Mouse (Mus musculus) CH12.LX (cell line): ENCODE data around the gene Cep41. TPM values are rescaled to one million over a fixed set of nuclear protein-coding genes. Genes with fewer than 3 reads are reported as not detected.

Source experiments
- DNase-seq: peaks from one replicate; pipeline ENCODE4 v3.0.0-alpha.2; 2013; ENCODE audit errors: extremely low read depth
- H3K27ac ChIP-seq: 2 replicates; pipeline ENCODE4 v1.5.1; 2012; ENCODE audit warnings: low read depth, mild to moderate bottlenecking, control low read depth, moderate library complexity; ENCODE audit not compliant: insufficient read depth
- H3K27me3 ChIP-seq: replicated peaks from 2 replicates; pipeline ENCODE3; 2012; ENCODE audit warnings: inconsistent platforms
- H3K36me3 ChIP-seq, 2 experiments: replicated peaks in 1 of 2; 2 replicates each; pipeline versions ENCODE3 to v1.6.1; 2012; ENCODE audit warnings: inconsistent platforms in 1 of 2, low read length in 1 of 2, mild to moderate bottlenecking in 1 of 2, mixed read lengths in 1 of 2, moderate library complexity in 1 of 2; ENCODE audit not compliant: control insufficient read depth in 1 of 2, insufficient read depth in 1 of 2
- H3K4me1 ChIP-seq, 2 experiments: 2 replicates each; pipeline ENCODE4 v1.6.1; 2012; ENCODE audit warnings: inconsistent platforms in 1 of 2, moderate library complexity in 1 of 2; ENCODE audit not compliant: insufficient read depth in 2 of 2, control insufficient read depth in 1 of 2
- H3K4me2 ChIP-seq: 2 replicates; pipeline ENCODE4 v1.6.1; 2012; ENCODE audit warnings: low read depth, mild to moderate bottlenecking, control low read depth; ENCODE audit not compliant: poor library complexity, insufficient read depth, severe bottlenecking
- H3K4me3 ChIP-seq, 3 experiments: fragments of 150-350 bp in 1 of 3; sonication (generic) in 1 of 3; replicated peaks in 1 of 3; 2 replicates each; pipeline versions ENCODE3 to v1.5.1; 2011 to 2012; ENCODE audit warnings: low read depth in 2 of 3, low read length in 2 of 3, mild to moderate bottlenecking in 2 of 3, moderate library complexity in 2 of 3, control low read depth in 1 of 3, improper control_type of control experiment in 1 of 3, inconsistent platforms in 1 of 3, mixed read lengths in 1 of 3; ENCODE audit not compliant: poor library complexity in 1 of 3
- H3K79me2 ChIP-seq: replicated peaks from 2 replicates; pipeline ENCODE4 v1.6.1; 2012; ENCODE audit warnings: mild to moderate bottlenecking, moderate library complexity; ENCODE audit not compliant: control insufficient read depth, poor library complexity, insufficient read depth, severe bottlenecking; ENCODE audit errors: extremely low read depth
- H3K9ac ChIP-seq: 2 replicates; pipeline ENCODE4 v1.6.1; 2012; ENCODE audit warnings: low read depth, mild to moderate bottlenecking, control low read depth, moderate library complexity; ENCODE audit not compliant: insufficient read depth
- H3K9me3 ChIP-seq: replicated peaks from 2 replicates; pipeline ENCODE3; 2012; ENCODE audit warnings: low read length, inconsistent platforms, mixed read lengths
- BHLHE40 ChIP-seq: IDR thresholded peaks from 2 replicates; pipeline ENCODE4 v1.6.1; 2011; ENCODE audit warnings: mild to moderate bottlenecking, low read depth, low read length, improper control_type of control experiment
- E2F4 ChIP-seq: IDR thresholded peaks from 2 replicates; pipeline ENCODE4 v1.6.1; 2011; ENCODE audit warnings: low read depth, low read length, improper control_type of control experiment; ENCODE audit not compliant: insufficient replicate concordance
- ELF1 ChIP-seq: IDR thresholded peaks from 2 replicates; pipeline ENCODE4 v1.6.1; 2014; ENCODE audit warnings: low read depth, mild to moderate bottlenecking, inconsistent platforms, low read length, improper control_type of control experiment
- EP300 ChIP-seq: IDR thresholded peaks from 2 replicates; pipeline ENCODE4 v1.6.1; 2011; ENCODE audit warnings: low read length, improper control_type of control experiment
- ETS1 ChIP-seq: conservative IDR thresholded peaks from 2 replicates; pipeline ENCODE4 v1.6.1; 2012; ENCODE audit warnings: low read depth, mild to moderate bottlenecking, inconsistent platforms, low read length, improper control_type of control experiment, moderate library complexity
- JUND ChIP-seq: conservative IDR thresholded peaks from 2 replicates; pipeline ENCODE4 v1.6.1; 2011; ENCODE audit warnings: low read depth, low read length, improper control_type of control experiment
- KAT2A ChIP-seq: IDR thresholded peaks from 2 replicates; pipeline ENCODE4 v1.6.1; 2012; ENCODE audit warnings: low read length, improper control_type of control experiment, inconsistent platforms; ENCODE audit not compliant: insufficient replicate concordance
- MAFK ChIP-seq: IDR thresholded peaks from 2 replicates; pipeline ENCODE4 v1.6.1; 2011; ENCODE audit warnings: low read length, improper control_type of control experiment; ENCODE audit not compliant: insufficient replicate concordance
- MAX ChIP-seq: IDR thresholded peaks from 2 replicates; pipeline ENCODE4 v1.6.1; 2011; ENCODE audit warnings: low read length, improper control_type of control experiment
- MEF2A ChIP-seq: IDR thresholded peaks from 2 replicates; pipeline ENCODE4 v1.6.1; 2014; ENCODE audit warnings: low read depth, mild to moderate bottlenecking, inconsistent platforms, low read length, improper control_type of control experiment, borderline replicate concordance
- MYC ChIP-seq: IDR thresholded peaks from 2 replicates; pipeline ENCODE4 v1.6.1; 2011; ENCODE audit warnings: low read depth, mild to moderate bottlenecking, improper control_type of control experiment, low read length
- PAX5 ChIP-seq: IDR thresholded peaks from 2 replicates; pipeline ENCODE4 v1.6.1; 2012; ENCODE audit warnings: low read length, inconsistent platforms, mixed read lengths
- POLR2A ChIP-seq: IDR thresholded peaks from 2 replicates; pipeline ENCODE4 v1.6.1; 2011; ENCODE audit warnings: low read depth, mild to moderate bottlenecking, improper control_type of control experiment, low read length
- RAD21 ChIP-seq: IDR thresholded peaks from 2 replicates; pipeline ENCODE4 v1.6.1; 2011; ENCODE audit warnings: low read depth, mild to moderate bottlenecking, low read length, improper control_type of control experiment, moderate library complexity
- RCOR1 ChIP-seq: conservative IDR thresholded peaks from 2 replicates; pipeline ENCODE4 v1.6.1; 2012; ENCODE audit warnings: low read depth, mild to moderate bottlenecking, inconsistent platforms, low read length, improper control_type of control experiment
- SIN3A ChIP-seq: IDR thresholded peaks from 2 replicates; pipeline ENCODE4 v1.6.1; 2012; ENCODE audit warnings: low read length, improper control_type of control experiment, inconsistent platforms
- TBP ChIP-seq: conservative IDR thresholded peaks from 2 replicates; pipeline ENCODE4 v1.6.1; 2011; ENCODE audit warnings: low read depth, low read length, improper control_type of control experiment
- TCF12 ChIP-seq: IDR thresholded peaks from 2 replicates; pipeline ENCODE4 v1.6.1; 2014; ENCODE audit warnings: low read depth, mild to moderate bottlenecking, inconsistent platforms, low read length, improper control_type of control experiment
- UBTF ChIP-seq: IDR thresholded peaks from 2 replicates; pipeline ENCODE4 v1.6.1; 2012; ENCODE audit warnings: low read depth, mild to moderate bottlenecking, inconsistent platforms, low read length, improper control_type of control experiment, moderate library complexity
- USF1 ChIP-seq: IDR thresholded peaks from 2 replicates; pipeline ENCODE4 v1.6.1; 2014; ENCODE audit warnings: low read depth, mild to moderate bottlenecking, inconsistent platforms, low read length, improper control_type of control experiment
- ZC3H11A ChIP-seq: IDR thresholded peaks from 2 replicates; pipeline ENCODE4 v1.6.1; 2012; ENCODE audit warnings: low read depth, mild to moderate bottlenecking, inconsistent platforms, low read length, improper control_type of control experiment
- ZKSCAN1 ChIP-seq: IDR thresholded peaks from 2 replicates; pipeline ENCODE4 v1.6.1; 2012; ENCODE audit warnings: low read depth, inconsistent platforms, low read length, improper control_type of control experiment, borderline replicate concordance
- ZMIZ1 ChIP-seq: IDR thresholded peaks from 2 replicates; pipeline ENCODE4 v1.6.1; 2012; ENCODE audit warnings: low read depth, mild to moderate bottlenecking, inconsistent platforms, low read length, improper control_type of control experiment
- ZNF384 ChIP-seq: IDR thresholded peaks from 2 replicates; pipeline ENCODE4 v1.6.1; 2012; ENCODE audit warnings: low read depth, low read length, improper control_type of control experiment, inconsistent platforms
- dilution Hi-C: fragments of 300-500 bp; cut with MboI; formaldehyde crosslinking; loops from 2 replicates; pipeline ENCODE4 v1.14.3; 2020; ENCODE audit warnings: low sequenced_read_pairs; ENCODE audit not compliant: extremely low pct_unique_long_range_greater_than_20kb, extremely low pct_ligation_motif_present
- in situ Hi-C: fragments of 300-500 bp; cut with MboI; formaldehyde crosslinking; loops from 3 replicates; pipeline ENCODE4 v1.14.3; 2019; ENCODE audit warnings: low sequenced_read_pairs, low pct_ligation_motif_present, low pct_unique_long_range_greater_than_20kb, mixed read lengths
- polyA plus RNA-seq: library from polyadenylated mRNA; unstranded; fragments of >175 nt; gene quantifications from 2 replicates; pipeline ENCODE4 v1.2.1, GENCODE M21; 2012; ENCODE audit warnings: low read depth; ENCODE audit not compliant: insufficient read length
- total RNA-seq, 2 experiments: library from RNA; depleted of rRNA; stranded (reverse); fragments of 300-350 nt in 1 of 2; fragments of >200 nt in 1 of 2; gene quantifications; 2 replicates each; pipeline ENCODE4 v1.2.3; 2012 to 2014

The Cep41 gene
- total and polyA plus RNA-seq, 3 experiments = 4.2 to 11.4 (median 8.7) TPM

- H3K4me2 ChIP-seq = no peak overlapping the region
- in situ Hi-C loops (no loop called here), dilution Hi-C loops (no loop called here)
- no peak overlapping the region for H3K27ac ChIP-seq
- H3K9me3 ChIP-seq = no peaks in the 10 kb centered on the region
- no peak overlapping the region for H3K9ac ChIP-seq
- no peak overlapping the region for H3K4me3 ChIP-seq
- H3K4me1 ChIP-seq = no peaks in the 10 kb centered on the region
- H3K27me3 ChIP-seq = no peaks in the 10 kb centered on the region
- TF ChIP-seq USF1 (no peak), MAFK (no peak), ETS1 (no peak), JUND (no peak), SIN3A (no peak), ZKSCAN1 (no peak), MYC (no peak), PAX5 (no peak), ELF1 (no peak), RAD21 (no peak), TBP (no peak), EP300 (no peak), ZNF384 (no peak), POLR2A (no peak), KAT2A (no peak), TCF12 (no peak)
- H3K36me3 ChIP-seq = no peaks in the 10 kb centered on the region
- H3K79me2 ChIP-seq = no peaks in the 10 kb centered on the region
- no peak for DNase-seq
These were observed 58.1 kb downstream of the Cep41 start for GRCm38 (mm10) chr6:30635361-30635862.

GRCm38 (mm10) chr6:30629989-30630388, 63.6 kb downstream of the Cep41 start:
- Histone ChIP-seq H3K4me3 (no peak overlapping the region), H3K9me3 (no peaks in the 10 kb centered on the region), H3K27me3 (no peaks in the 10 kb centered on the region)
- in situ Hi-C loops = no loop called here
- peak; percentile 59 for TF ChIP-seq USF1
- TF ChIP-seq BHLHE40 = 0 out of 2 replicates have a peak, but pooled peaks have one; percentile 5
- TF ChIP-seq E2F4 = no peak
- no peak for TF ChIP-seq MAX
- no peak for TF ChIP-seq MYC
- TF ChIP-seq PAX5 = no peak
- no peak for TF ChIP-seq RCOR1
- TF ChIP-seq TBP = no peak
- TF ChIP-seq ZMIZ1 = no peak
- no peak for TF ChIP-seq ZC3H11A
- no peak for TF ChIP-seq UBTF
- TF ChIP-seq MEF2A = no peak
- TF ChIP-seq, all 38 proteins: peak for 2
- Histone ChIP-seq H3K9ac (no peak overlapping the region), H3K27ac (no peak overlapping the region), H3K79me2 (no peaks in the 10 kb centered on the region), H3K36me3 (no peaks in the 10 kb centered on the region), H3K4me2 (no peak overlapping the region), H3K4me1 (peaks cover 9 to 17% of the 10 kb centered on the region in 2 experiments)
- dilution Hi-C loops = no loop called here
- peak; percentile 14 for DNase-seq
